Comparison of ENCODE assay signal across 9 mouse cellular contexts in the genomic region with DNA sequence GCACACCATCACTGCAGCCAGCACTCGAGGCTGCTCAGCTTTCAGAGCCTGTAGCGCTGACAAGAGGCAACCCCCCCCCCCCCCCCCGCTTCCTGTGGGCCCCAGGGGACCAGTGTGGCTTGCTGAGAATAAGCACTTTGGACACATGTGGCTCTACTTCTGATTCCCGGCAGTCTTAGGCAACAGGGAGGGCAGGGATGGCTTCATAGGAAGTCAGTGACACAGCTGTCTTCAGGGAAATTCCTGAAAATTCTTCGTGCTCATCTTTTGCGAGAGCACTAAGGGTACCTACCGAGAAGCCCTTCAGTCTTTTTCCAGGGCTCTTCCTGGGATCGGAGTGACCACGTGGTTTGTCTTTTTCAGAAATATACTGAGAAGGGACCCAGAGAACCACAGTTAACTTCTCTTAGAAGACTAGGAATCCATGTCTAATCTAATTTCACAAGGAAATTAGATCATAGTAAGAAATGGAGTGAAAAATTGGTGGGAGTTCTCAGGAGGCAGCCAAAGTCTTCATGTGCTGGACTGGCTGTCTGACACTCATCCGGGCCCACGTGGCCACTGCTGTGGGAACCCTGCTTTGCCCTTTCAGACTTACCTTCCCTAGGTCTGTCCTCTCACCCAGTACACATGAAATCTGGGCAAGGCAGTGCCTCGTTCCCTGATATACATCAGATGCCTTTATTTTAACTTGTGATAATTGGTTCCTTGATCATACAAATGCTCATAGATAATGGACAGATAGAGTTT. TPM values are rescaled to one million over a fixed set of nuclear protein-coding genes. Genes with fewer than 3 reads are reported as not detected.
DNase-seq lines count a peak whose midpoint lies in the region; ATAC-seq lines count a peak whose summit lies in the region.
"Had no signal": no experiment of that assay in that cellular context is flagged by ENCODE, and none has a peak within 500 bp of the region (broad histone marks: within the 10 kb centered on the region; RNA-seq: fewer than 3 reads in every experiment).

No protein-coding gene starts in this region.

- H3K9ac ChIP-seq in kidney, embryonic 16.5 days (replicated peaks; ENCODE audit: low read length) = no peak overlapping the region
- no peak overlapping the region for H3K9ac ChIP-seq in hindbrain, embryonic 15.5 days
- no peak overlapping the region for H3K9ac ChIP-seq in neural tube, embryonic 12.5 days
- H3K9ac ChIP-seq: limb, embryonic 13.5 days had no signal

- no peak overlapping the region for H3K27ac ChIP-seq in kidney, embryonic 16.5 days (ENCODE audit: low read length)
- no peak overlapping the region for H3K27ac ChIP-seq in hindbrain, embryonic 15.5 days (replicated peaks)
- H3K27ac ChIP-seq in neural tube, embryonic 12.5 days = no peak overlapping the region
- H3K27ac ChIP-seq: limb, embryonic 13.5 days had no signal

- no peak overlapping the region for H3K4me3 ChIP-seq in kidney, embryonic 16.5 days (ENCODE audit: low read length)
- H3K4me3 ChIP-seq in hindbrain, embryonic 15.5 days = no peak overlapping the region
- no peak overlapping the region for H3K4me3 ChIP-seq in neural tube, embryonic 12.5 days
- H3K4me3 ChIP-seq: limb, embryonic 13.5 days had no signal

- ATAC-seq in kidney, embryonic 16.5 days (ENCODE audit: low FRiP score, low TSS enrichment) = peak; percentile 40; the same call in 1 of the 2 replicates
- peak; percentile 45; the same call in 1 of the 2 replicates for ATAC-seq in hindbrain, embryonic 15.5 days (ENCODE audit: low FRiP score, low read depth)
- ATAC-seq in neural tube, embryonic 12.5 days (ENCODE audit: low FRiP score, low read depth) = peak; percentile 33; the same call in 1 of the 2 replicates

- H3K4me1 ChIP-seq in kidney, embryonic 16.5 days (ENCODE audit: insufficient read depth, low read length) = peaks cover 18% of the 10 kb centered on the region
- peaks cover 10% of the 10 kb centered on the region for H3K4me1 ChIP-seq in hindbrain, embryonic 15.5 days (replicated peaks)
- peaks cover 19% of the 10 kb centered on the region for H3K4me1 ChIP-seq in neural tube, embryonic 12.5 days

- no peak for DNase-seq in kidney, postnatal 36 days
- peak; percentile 60 for DNase-seq in embryo, embryonic 11 days
- DNase-seq in layer of hippocampus, postnatal 25 days (ENCODE audit: extremely low spot score in 1 of 2, low spot score in 1 of 2) = no peak
- no peak for DNase-seq in lung, postnatal 25 days (ENCODE audit: low spot score)
- no peak for DNase-seq in left cerebral cortex, adult 11 months (ENCODE audit: low spot score)

- H3K36me3 ChIP-seq in kidney, embryonic 16.5 days (ENCODE audit: insufficient read depth, low read length) = no peaks in the 10 kb centered on the region
- no peaks in the 10 kb centered on the region for H3K36me3 ChIP-seq in hindbrain, embryonic 15.5 days
- H3K36me3 ChIP-seq in neural tube, embryonic 12.5 days = no peaks in the 10 kb centered on the region
- H3K36me3 ChIP-seq: limb, embryonic 13.5 days had no signal

- no peak overlapping the region; the same call in 1 of the 2 replicates for H3K4me2 ChIP-seq in kidney, embryonic 16.5 days (replicated peaks; ENCODE audit: low read depth, low read length)
- H3K4me2 ChIP-seq in hindbrain, embryonic 15.5 days = peak overlapping the region; percentile 5; the same call in 1 of the 2 replicates
- no peak overlapping the region; the same call in 1 of the 2 replicates for H3K4me2 ChIP-seq in neural tube, embryonic 12.5 days (replicated peaks)
- H3K4me2 ChIP-seq: limb, embryonic 13.5 days had no signal

- H3K9me3 ChIP-seq in kidney, embryonic 16.5 days (ENCODE audit: low read length) = no peaks in the 10 kb centered on the region
- no peaks in the 10 kb centered on the region for H3K9me3 ChIP-seq in hindbrain, embryonic 15.5 days
- H3K9me3 ChIP-seq in neural tube, embryonic 12.5 days = no peaks in the 10 kb centered on the region
- H3K9me3 ChIP-seq: limb, embryonic 13.5 days had no signal

- H3K27me3 ChIP-seq in kidney, embryonic 16.5 days (ENCODE audit: insufficient read depth, low read length) = no peaks in the 10 kb centered on the region; the same call in 1 of the 2 replicates
- H3K27me3 ChIP-seq in hindbrain, embryonic 15.5 days = peaks cover 21% of the 10 kb centered on the region
- H3K27me3 ChIP-seq in neural tube, embryonic 12.5 days (replicated peaks) = peaks cover 23% of the 10 kb centered on the region

- 31% methylated on average over 11 of the region's 12 CpGs for WGBS in kidney, embryonic 16.5 days
- 20% methylated on average over 12 of the region's 12 CpGs for WGBS in hindbrain, embryonic 15.5 days
- WGBS in neural tube, embryonic 12.5 days = 27% methylated on average over 12 of the region's 12 CpGs

RNA-seq across cellular contexts. Expression of a gene that starts 4.4 kb away (rescaled TPM):
- 0.84 and 1.3 TPM in 2 replicates for polyA plus RNA-seq in kidney, embryonic 16.5 days (2015; fragmentation: Nextera tagmentation; extraction: Ambion mirVana)
- 0.27 and 0.28 TPM in 2 replicates for polyA plus RNA-seq in hindbrain, embryonic 15.5 days (2015; fragmentation: Nextera tagmentation; extraction: Ambion mirVana)
- 0.26 and 0.32 TPM in 2 replicates for polyA plus RNA-seq in neural tube, embryonic 12.5 days (2016; fragmentation: Nextera tagmentation; extraction: Ambion mirVana)
- not detected for total RNA-seq in layer of hippocampus, postnatal 25 days (2021)

RNA-seq across cellular contexts. Expression of a gene that starts 36.8 kb away (rescaled TPM):
- polyA plus RNA-seq in kidney, embryonic 16.5 days (2015; fragmentation: Nextera tagmentation; extraction: Ambion mirVana) = 20.5 and 20.6 TPM in 2 replicates
- 0.22 and 0.52 TPM in 2 replicates for polyA plus RNA-seq in hindbrain, embryonic 15.5 days (2015; fragmentation: Nextera tagmentation; extraction: Ambion mirVana)
- 1.9 and 2.2 TPM in 2 replicates for polyA plus RNA-seq in neural tube, embryonic 12.5 days (2016; fragmentation: Nextera tagmentation; extraction: Ambion mirVana)
- not detected for total RNA-seq in layer of hippocampus, postnatal 25 days (2021)

RNA-seq across cellular contexts. Expression of a gene that starts 46.1 kb away (rescaled TPM):
- polyA plus RNA-seq in kidney, embryonic 16.5 days (2015; fragmentation: Nextera tagmentation; extraction: Ambion mirVana) = 0.24 and 0.31 TPM in 2 replicates
- polyA plus RNA-seq in hindbrain, embryonic 15.5 days (2015; fragmentation: Nextera tagmentation; extraction: Ambion mirVana) = 0.79 and 1.7 TPM in 2 replicates
- polyA plus RNA-seq in neural tube, embryonic 12.5 days (2016; fragmentation: Nextera tagmentation; extraction: Ambion mirVana) = 0.24 TPM in 1 of 2 replicates, not detected in the other
- total RNA-seq in layer of hippocampus, postnatal 25 days (2021) = under 1 TPM; 0.54 TPM
